Mouse (Mus musculus) midbrain, embryonic 11.5 days (tissue): ENCODE results near the gene Poc1a. TPM values are rescaled to one million over a fixed set of nuclear protein-coding genes. Genes with fewer than 3 reads are reported as not detected.
A peak's percentile ranks its signal among the peaks of the same experiment; 100 is the strongest.

ENCODE experiments used
- ATAC-seq: fragments of 200-750 bp; cut with Nextera tagmentation; 2 replicates; pipeline ENCODE4 v1.8.0; 2017; ENCODE audit warnings: moderate TSS enrichment, moderate library complexity; ENCODE audit not compliant: low FRiP score
- DNase-seq: peaks from one replicate; pipeline ENCODE4 v3.0.0; 2015; ENCODE audit warnings: low spot score; ENCODE audit errors: missing footprints
- H3K27ac ChIP-seq: fragments of 300-500 bp; sonication (generic); 2 replicates; pipeline ENCODE4 v1.5.1; 2014; ENCODE audit warnings: low read depth, low read length
- H3K27me3 ChIP-seq: fragments of 300-500 bp; sonication (generic); 2 replicates; pipeline ENCODE4 v1.6.1; 2014; ENCODE audit warnings: mild to moderate bottlenecking, low read length, moderate library complexity, mixed read lengths; ENCODE audit not compliant: control insufficient read depth, insufficient read depth
- H3K36me3 ChIP-seq: fragments of 300-500 bp; sonication (generic); 2 replicates; pipeline ENCODE4 v1.6.1; 2014; ENCODE audit warnings: mild to moderate bottlenecking, low read length, moderate library complexity, mixed read lengths; ENCODE audit not compliant: control insufficient read depth, insufficient read depth
- H3K4me1 ChIP-seq: fragments of 300-500 bp; sonication (generic); 2 replicates; pipeline ENCODE4 v1.6.1; 2014; ENCODE audit warnings: low read length; ENCODE audit not compliant: control insufficient read depth, insufficient read depth
- H3K4me2 ChIP-seq: fragments of 300-500 bp; sonication (generic); 2 replicates; pipeline ENCODE4 v1.6.1; 2014; ENCODE audit warnings: mild to moderate bottlenecking, moderate library complexity
- H3K4me3 ChIP-seq: fragments of 300-500 bp; sonication (generic); 2 replicates; pipeline ENCODE4 v1.5.1; 2014; ENCODE audit warnings: low read depth, low read length
- H3K9ac ChIP-seq: fragments of 300-500 bp; sonication (generic); 2 replicates; pipeline ENCODE4 v1.6.1; 2014; ENCODE audit warnings: low read length
- H3K9me3 ChIP-seq: fragments of 300-500 bp; sonication (generic); 2 replicates; pipeline ENCODE4 v1.6.1; 2016; ENCODE audit warnings: low read length; ENCODE audit not compliant: control insufficient read depth
- WGBS: fragments of 180-500 bp; shearing (Covaris S2); extraction: QIAGEN DNeasy Blood & Tissue Kit; methylation state at CpG from one replicate; pipeline ENCODE4 v1.1.7; 2014; 5-methylcytosine and 5-hydroxymethylcytosine counted together
- polyA plus RNA-seq: library from polyadenylated mRNA; unstranded; fragments of >200 nt; fragmentation: Nextera tagmentation; extraction: Ambion mirVana; gene quantifications from 2 replicates; pipeline ENCODE4 v1.2.1, GENCODE M21; 2014

Poc1a gene
- polyA plus RNA-seq, 1 experiment from 2014 or later = 29.4 TPM

GRCm38 (mm10) chr9:106288864-106289263, 8.0 kb downstream of the Poc1a start:
- no peaks in the 10 kb centered on the region for H3K9me3 ChIP-seq
- 0 out of 2 replicates have a peak, but pooled peaks cover 3% of the 10 kb centered on the region for H3K36me3 ChIP-seq
- no peaks in the 10 kb centered on the region for H3K27me3 ChIP-seq
- no peak overlapping the region for H3K9ac ChIP-seq
- DNase-seq = peak; percentile 94
- peak; percentile 44; the same call in 1 of the 2 replicates for ATAC-seq
- no peak overlapping the region for H3K4me2 ChIP-seq
- WGBS = 23% methylated on average over 3 of the region's 3 CpGs
- H3K4me1 ChIP-seq = no peaks in the 10 kb centered on the region
- H3K27ac ChIP-seq = no peak overlapping the region
- H3K4me3 ChIP-seq = no peak overlapping the region

- 0 out of 2 replicates have a peak, but pooled peaks cover under 1% of the 10 kb centered on the region for H3K36me3 ChIP-seq
- no peak overlapping the region for H3K27ac ChIP-seq
- H3K4me3 ChIP-seq = no peak overlapping the region
- no peaks in the 10 kb centered on the region for H3K4me1 ChIP-seq
- H3K4me2 ChIP-seq = no peak overlapping the region
- DNase-seq (no peak), ATAC-seq (no peak)
- H3K9ac ChIP-seq = no peak overlapping the region
- H3K9me3 ChIP-seq = no peaks in the 10 kb centered on the region
- no peaks in the 10 kb centered on the region for H3K27me3 ChIP-seq
- 86% methylated on average over 8 of the region's 8 CpGs for WGBS
Observed at GRCm38 (mm10) chr9:106289841-106290240, 9.0 kb downstream of the Poc1a start.

- H3K27me3 ChIP-seq = no peaks in the 10 kb centered on the region
- H3K27ac ChIP-seq = no peak overlapping the region
- 90% methylated on average over 17 of the region's 17 CpGs for WGBS
- no peaks in the 10 kb centered on the region for H3K9me3 ChIP-seq
- no peaks in the 10 kb centered on the region for H3K4me1 ChIP-seq
- no peak overlapping the region for H3K4me2 ChIP-seq
- DNase-seq = no peak
- no peaks in the 10 kb centered on the region for H3K36me3 ChIP-seq
- ATAC-seq = no peak
- no peak overlapping the region for H3K9ac ChIP-seq
- no peak overlapping the region for H3K4me3 ChIP-seq
Observed at GRCm38 (mm10) chr9:106290636-106291122, 9.8 kb downstream of the Poc1a start.

- no peaks in the 10 kb centered on the region for H3K9me3 ChIP-seq
- no peaks in the 10 kb centered on the region for H3K36me3 ChIP-seq
- no peaks in the 10 kb centered on the region for H3K4me1 ChIP-seq
- no peak overlapping the region for H3K27ac ChIP-seq
- H3K9ac ChIP-seq = no peak overlapping the region
- 90% methylated on average over 14 of the region's 14 CpGs for WGBS
- ATAC-seq (no peak), DNase-seq (no peak)
- H3K4me3 ChIP-seq = no peak overlapping the region
- no peaks in the 10 kb centered on the region for H3K27me3 ChIP-seq
- H3K4me2 ChIP-seq = no peak overlapping the region
Observed at GRCm38 (mm10) chr9:106293569-106294156, 12.8 kb downstream of the Poc1a start.

GRCm38 (mm10) chr9:106296637-106297174, 15.8 kb downstream of the Poc1a start:
- Histone ChIP-seq H3K9me3 (no peaks in the 10 kb centered on the region), H3K36me3 (no peaks in the 10 kb centered on the region), H3K9ac (no peak overlapping the region), H3K4me2 (no peak overlapping the region), H3K27ac (no peak overlapping the region), H3K27me3 (no peaks in the 10 kb centered on the region), H3K4me1 (no peaks in the 10 kb centered on the region), H3K4me3 (no peak overlapping the region)
- ATAC-seq (no peak), DNase-seq (no peak)
- WGBS = 82% methylated on average over 6 of the region's 6 CpGs

GRCm38 (mm10) chr9:106300176-106300803, 19.4 kb downstream of the Poc1a start:
- Histone ChIP-seq H3K36me3 (no peaks in the 10 kb centered on the region), H3K27ac (no peak overlapping the region)

GRCm38 (mm10) chr9:106300949-106301348, 20.1 kb downstream of the Poc1a start:
- H3K9ac ChIP-seq = no peak overlapping the region
- WGBS = 82% methylated on average over 6 of the region's 6 CpGs

More at GRCm38 (mm10) chr9:106300176-106300803, 19.4 kb downstream of the Poc1a start:
- WGBS = 77% methylated on average over 20 of the region's 20 CpGs
- Histone ChIP-seq H3K4me2 (no peak overlapping the region), H3K4me3 (no peak overlapping the region), H3K9me3 (no peaks in the 10 kb centered on the region), H3K4me1 (no peaks in the 10 kb centered on the region), H3K9ac (no peak overlapping the region), H3K27me3 (no peaks in the 10 kb centered on the region)
- ATAC-seq (no peak), DNase-seq (no peak)

GRCm38 (mm10) chr9:106301446-106302080, 20.7 kb downstream of the Poc1a start:
- no peak overlapping the region for H3K9ac ChIP-seq
- DNase-seq = no peak
- H3K9me3 ChIP-seq = no peaks in the 10 kb centered on the region
- no peak overlapping the region for H3K27ac ChIP-seq
- no peaks in the 10 kb centered on the region for H3K4me1 ChIP-seq
- H3K36me3 ChIP-seq = no peaks in the 10 kb centered on the region
- no peaks in the 10 kb centered on the region for H3K27me3 ChIP-seq
- H3K4me3 ChIP-seq = no peak overlapping the region
- H3K4me2 ChIP-seq = no peak overlapping the region
- 84% methylated on average over 10 of the region's 11 CpGs for WGBS
- ATAC-seq = no peak

More at GRCm38 (mm10) chr9:106300949-106301348, 20.1 kb downstream of the Poc1a start:
- ATAC-seq = no peak
- Histone ChIP-seq H3K27me3 (no peaks in the 10 kb centered on the region), H3K36me3 (no peaks in the 10 kb centered on the region), H3K27ac (no peak overlapping the region), H3K4me1 (no peaks in the 10 kb centered on the region), H3K4me3 (no peak overlapping the region), H3K9me3 (no peaks in the 10 kb centered on the region), H3K4me2 (no peak overlapping the region)
- DNase-seq = no peak
